Mouse (Mus musculus) layer of hippocampus, adult 18-20 months (tissue): ENCODE data around the gene Tmem14c. TPM values are rescaled to one million over a fixed set of nuclear protein-coding genes. Genes with fewer than 3 reads are reported as not detected.
"Not testable (repeated sequence)": the region's sequence is repeated elsewhere in the genome, so short reads cannot be mapped to it uniquely, and the experiment has no call there.

Experiments used
- DNase-seq, 2 experiments: peaks; one replicate each; pipeline ENCODE4 v3.0.0; 2022; ENCODE audit warnings: low spot score in 2 of 2
- long read RNA-seq: library from polyadenylated mRNA; stranded (forward); transcript quantifications from one replicate; pipeline ENCODE4 v2.0.0, GENCODE M21; 2021
- total RNA-seq, 2 experiments: library from RNA; stranded (reverse); gene quantifications; 2 replicates each; pipeline ENCODE4 v1.2.3; 2021

The Tmem14c gene
- total RNA-seq, result 10 to 100 TPM; 52.2 to 56.1 TPM
- long read RNA-seq, transcript Tmem14c-201 (6 exons, 914 nt), result major isoform, 20 of 34 reads
- long read RNA-seq, partial matches to known transcripts, result 2 of 34 reads
- long read RNA-seq, other reads (novel, unspliced or antisense), result 12 of 34 reads

- DNase-seq, result peak; percentile 94 to 96
Observed at GRCm38 (mm10) chr13:41015829-41016634, at the start of gene Tmem14c. Gene Tmem14c, plus strand, starts transcription at chr13:41016292.

- DNase-seq, result no peak
Observed at GRCm38 (mm10) chr13:40967609-40968008, 48.5 kb upstream of the Tmem14c start.

- no peak for DNase-seq
Observed at GRCm38 (mm10) chr13:40968564-40968963, 47.5 kb upstream of the Tmem14c start.

- DNase-seq, result no peak
Observed at GRCm38 (mm10) chr13:40969761-40970390, 46.2 kb upstream of the Tmem14c start.

GRCm38 (mm10) chr13:40971261-40971660 lies 44.8 kb upstream of the Tmem14c start:
- DNase-seq, result no peak

- no peak for DNase-seq
Observed at GRCm38 (mm10) chr13:40971831-40972230, 44.3 kb upstream of the Tmem14c start.

- no peak for DNase-seq
Observed at GRCm38 (mm10) chr13:40972976-40973375, 43.1 kb upstream of the Tmem14c start.

GRCm38 (mm10) chr13:40977609-40978008 lies 38.5 kb upstream of the Tmem14c start:
- DNase-seq, result peak in 1 of 2 experiments; percentile 63

- DNase-seq, result no peak
Observed at GRCm38 (mm10) chr13:40978652-40979051, 37.4 kb upstream of the Tmem14c start.

- no peak for DNase-seq
Observed at GRCm38 (mm10) chr13:40979321-40979720, 36.8 kb upstream of the Tmem14c start.

GRCm38 (mm10) chr13:40982759-40983158 lies 33.3 kb upstream of the Tmem14c start:
- no peak for DNase-seq

GRCm38 (mm10) chr13:40986081-40986480 lies 30.0 kb upstream of the Tmem14c start:
- no peak for DNase-seq

GRCm38 (mm10) chr13:40987608-40988303 lies 28.3 kb upstream of the Tmem14c start:
- not testable (repeated sequence) for DNase-seq

GRCm38 (mm10) chr13:40988418-40988817 lies 27.7 kb upstream of the Tmem14c start:
- no peak for DNase-seq

GRCm38 (mm10) chr13:40994487-40995263 lies 21.4 kb upstream of the Tmem14c start:
- no peak for DNase-seq

- DNase-seq, result not testable (repeated sequence)
Observed at GRCm38 (mm10) chr13:40998537-40998936, 17.6 kb upstream of the Tmem14c start.

- DNase-seq, result peak; percentile 19 to 54
Observed at GRCm38 (mm10) chr13:41000140-41000925, 15.8 kb upstream of the Tmem14c start.

GRCm38 (mm10) chr13:41000926-41001639 lies 15.0 kb upstream of the Tmem14c start, which contains the start of gene Pak1ip1:
Gene Pak1ip1, plus strand, starts transcription at chr13:41001023.
- DNase-seq, result peak; percentile 93 to 95

- DNase-seq, result no peak
Observed at GRCm38 (mm10) chr13:41002001-41002400, 14.1 kb upstream of the Tmem14c start.
